Mouse (Mus musculus) erythroblast, embryonic 14.5 days (primary cell): ENCODE data around the gene Dusp15.

Source experiments
- GATA1 ChIP-seq: IDR thresholded peaks from 2 replicates; pipeline ENCODE4 v1.6.1; 2012; ENCODE audit warnings: low read length, inconsistent platforms, mixed read lengths
- TAL1 ChIP-seq: IDR thresholded peaks from 3 replicates; pipeline ENCODE4 v1.6.1; 2012; ENCODE audit warnings: low read length, inconsistent platforms, mixed read lengths

GRCm38 (mm10) chr2:152947098-152947497 is 4.4 kb downstream of the Dusp15 start:
- TF ChIP-seq GATA1 = no peak
- TF ChIP-seq TAL1 = no peak
